Mouse (Mus musculus) embryonic facial prominence, embryonic 13.5 days (tissue): Measurements from ENCODE around the gene Ppm1b. TPM values are rescaled to one million over a fixed set of nuclear protein-coding genes. Genes with fewer than 3 reads are reported as not detected.
A peak's percentile ranks its signal among the peaks of the same experiment; 100 is the strongest.

Experiments
- ATAC-seq: fragments of 200-750 bp; cut with Nextera tagmentation; 2 replicates; pipeline ENCODE4 v1.8.0; 2017; ENCODE audit warnings: low read depth; ENCODE audit not compliant: insufficient number of reproducible peaks, insufficient read depth, low FRiP score, low TSS enrichment
- H3K27ac ChIP-seq: fragments of 300-500 bp; sonication (generic); 2 replicates; pipeline ENCODE4 v1.5.1; 2015; ENCODE audit warnings: moderate library complexity, mild to moderate bottlenecking, inconsistent platforms
- H3K27me3 ChIP-seq: fragments of 300-500 bp; sonication (generic); 2 replicates; pipeline ENCODE4 v1.6.1; 2015; ENCODE audit warnings: mild to moderate bottlenecking, inconsistent platforms
- H3K36me3 ChIP-seq: fragments of 300-500 bp; sonication (generic); 2 replicates; pipeline ENCODE4 v1.6.1; 2015; ENCODE audit warnings: mild to moderate bottlenecking, inconsistent platforms
- H3K4me1 ChIP-seq: fragments of 300-500 bp; sonication (generic); 2 replicates; pipeline ENCODE4 v1.6.1; 2015; ENCODE audit warnings: inconsistent platforms
- H3K4me2 ChIP-seq: fragments of 300-500 bp; sonication (generic); 2 replicates; pipeline ENCODE4 v1.6.1; 2015; ENCODE audit warnings: moderate library complexity, mild to moderate bottlenecking, inconsistent platforms
- H3K4me3 ChIP-seq: fragments of 300-500 bp; sonication (generic); 2 replicates; pipeline ENCODE4 v1.5.1; 2015; ENCODE audit warnings: mild to moderate bottlenecking, inconsistent platforms
- H3K9ac ChIP-seq: fragments of 300-500 bp; sonication (generic); 2 replicates; pipeline ENCODE4 v1.6.1; 2015; ENCODE audit warnings: mild to moderate bottlenecking, inconsistent platforms
- H3K9me3 ChIP-seq: fragments of 300-500 bp; sonication (generic); 2 replicates; pipeline ENCODE4 v1.6.1; 2016; ENCODE audit warnings: inconsistent platforms
- WGBS: fragments of 180-500 bp; shearing (Covaris S2); methylation state at CpG from one replicate; pipeline ENCODE4 v1.1.7; 2015; ENCODE audit warnings: mixed read lengths; 5-methylcytosine and 5-hydroxymethylcytosine counted together
- polyA plus RNA-seq: library from polyadenylated mRNA; unstranded; fragments of >200 nt; fragmentation: Nextera tagmentation; extraction: Ambion mirVana; gene quantifications from 2 replicates; pipeline ENCODE4 v1.2.1, GENCODE M21; 2015

Ppm1b gene
- polyA plus RNA-seq, 1 experiment from 2014 or later: 70.9 TPM

- H3K4me2 ChIP-seq: no peak overlapping the region
- H3K4me3 ChIP-seq: no peak overlapping the region
- no peaks in the 10 kb centered on the region for H3K27me3 ChIP-seq
- peaks cover 12% of the 10 kb centered on the region for H3K4me1 ChIP-seq
- H3K36me3 ChIP-seq: 0 out of 2 replicates have a peak, but pooled peaks cover 3% of the 10 kb centered on the region
- WGBS: 88% methylated on average over 6 of the region's 6 CpGs
- ATAC-seq: no peak
- no peak overlapping the region for H3K9ac ChIP-seq
- no peaks in the 10 kb centered on the region for H3K9me3 ChIP-seq
- H3K27ac ChIP-seq: no peak overlapping the region
These were observed 69.9 kb downstream of the Ppm1b start for GRCm38 (mm10) chr17:85026436-85026835.

- Histone ChIP-seq H3K36me3 (0 out of 2 replicates have a peak, but pooled peaks cover 3% of the 10 kb centered on the region), H3K9me3 (no peaks in the 10 kb centered on the region), H3K9ac (no peak overlapping the region), H3K27ac (no peak overlapping the region), H3K4me1 (peaks cover 12% of the 10 kb centered on the region), H3K4me3 (no peak overlapping the region), H3K27me3 (no peaks in the 10 kb centered on the region), H3K4me2 (no peak overlapping the region)
- 88% methylated on average over 3 of the region's 3 CpGs for WGBS
- ATAC-seq: no peak
These were observed 70.7 kb downstream of the Ppm1b start for GRCm38 (mm10) chr17:85027247-85027646.

DNA sequence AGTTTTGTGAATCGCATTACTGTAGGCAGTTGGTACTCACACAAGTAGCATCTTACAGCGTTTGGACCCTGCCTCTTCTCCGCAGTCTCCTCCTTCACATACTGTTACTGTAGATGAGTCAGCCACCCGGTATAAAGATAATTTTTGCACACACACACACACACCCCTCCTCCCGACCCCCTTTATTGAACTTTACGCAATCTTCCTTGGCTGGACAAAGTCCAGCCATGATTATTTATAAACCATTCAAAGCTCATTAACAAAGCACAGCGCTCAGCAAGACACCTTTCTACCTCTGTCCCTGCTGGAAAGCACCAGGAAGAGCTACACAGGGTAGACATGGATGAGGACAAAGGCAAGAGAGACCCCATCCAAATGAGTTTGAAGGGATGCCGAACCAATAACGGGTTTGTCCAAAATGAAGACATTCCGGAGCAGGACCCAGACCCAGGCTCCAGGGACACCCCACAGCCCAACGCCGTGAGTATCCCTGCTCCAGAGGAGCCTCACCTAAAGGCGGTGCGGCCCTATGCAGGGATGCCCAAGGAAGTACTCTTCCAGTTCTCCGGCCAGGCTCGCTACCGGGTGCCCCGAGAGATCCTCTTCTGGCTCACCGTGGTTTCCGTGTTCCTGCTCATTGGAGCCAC lies 71.7 kb downstream of the Ppm1b start, which contains the start of gene Slc3a1:
Gene Slc3a1 (plus strand): TSS at position 284 of the 647 bp plus-strand sequence.
- no peak for ATAC-seq

GRCm38 (mm10) chr17:85028797-85029196 lies 72.3 kb downstream of the Ppm1b start:
- H3K36me3 ChIP-seq: 0 out of 2 replicates have a peak, but pooled peaks cover 3% of the 10 kb centered on the region
- no peaks in the 10 kb centered on the region for H3K27me3 ChIP-seq
- H3K4me2 ChIP-seq: no peak overlapping the region
- H3K9me3 ChIP-seq: no peaks in the 10 kb centered on the region
- H3K9ac ChIP-seq: no peak overlapping the region
- H3K27ac ChIP-seq: no peak overlapping the region
- peaks cover 6% of the 10 kb centered on the region for H3K4me1 ChIP-seq
- WGBS: 95% methylated on average over 10 of the region's 10 CpGs
- no peak for ATAC-seq
- H3K4me3 ChIP-seq: no peak overlapping the region

More for the DNA sequence above, 71.7 kb downstream of the Ppm1b start, which contains the start of gene Slc3a1:
- no peak within 1 kb of the TSS for H3K4me3 ChIP-seq
- H3K4me2 ChIP-seq: no peak within 1 kb of the TSS
- no peaks in the 10 kb centered on the region for H3K27me3 ChIP-seq
- no peak within 1 kb of the TSS for H3K9ac ChIP-seq
- H3K27ac ChIP-seq: no peak within 1 kb of the TSS
- H3K4me1 ChIP-seq: peaks cover 10% of the 10 kb centered on the region
- H3K9me3 ChIP-seq: no peaks in the 10 kb centered on the region
- 0 out of 2 replicates have a peak, but pooled peaks cover 3% of the 10 kb centered on the region for H3K36me3 ChIP-seq
- WGBS: 92% methylated on average over 20 of the region's 20 CpGs

- H3K4me3 ChIP-seq: no peak overlapping the region
- ATAC-seq: no peak
- no peaks in the 10 kb centered on the region for H3K9me3 ChIP-seq
- no peaks in the 10 kb centered on the region for H3K4me1 ChIP-seq
- no peak overlapping the region for H3K4me2 ChIP-seq
- no peaks in the 10 kb centered on the region for H3K36me3 ChIP-seq
- no peaks in the 10 kb centered on the region for H3K27me3 ChIP-seq
- H3K9ac ChIP-seq: no peak overlapping the region
- H3K27ac ChIP-seq: no peak overlapping the region
- 74% methylated on average over 5 of the region's 5 CpGs for WGBS
These were observed 74.1 kb downstream of the Ppm1b start for GRCm38 (mm10) chr17:85030651-85031050.

DNA sequence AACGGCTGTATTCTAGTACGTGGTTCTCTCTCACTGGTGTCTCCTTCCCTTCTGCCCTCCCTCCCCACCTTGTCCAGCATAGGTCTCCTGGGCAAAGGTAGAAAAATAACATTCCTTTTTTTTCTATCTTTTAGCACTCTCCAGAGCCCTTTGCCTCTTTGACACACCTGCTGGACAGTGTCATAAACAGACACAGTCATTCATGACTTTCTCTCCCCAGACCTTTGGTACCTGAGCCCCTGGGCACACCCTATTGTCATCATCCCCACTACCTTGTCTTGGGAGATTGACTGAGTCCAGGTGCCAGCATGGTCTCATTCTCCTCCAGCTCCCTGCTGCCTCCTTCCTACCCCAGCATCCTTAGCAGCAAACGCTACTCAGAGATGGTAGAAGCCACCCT lies 76.5 kb downstream of the Ppm1b start:
- no peaks in the 10 kb centered on the region for H3K9me3 ChIP-seq
- H3K4me2 ChIP-seq: no peak overlapping the region
- no peak for ATAC-seq
- H3K36me3 ChIP-seq: no peaks in the 10 kb centered on the region
- no peak overlapping the region for H3K4me3 ChIP-seq
- no peaks in the 10 kb centered on the region for H3K27me3 ChIP-seq
- WGBS: 84% methylated on average over 3 of the region's 3 CpGs
- no peaks in the 10 kb centered on the region for H3K4me1 ChIP-seq
- H3K27ac ChIP-seq: no peak overlapping the region
- H3K9ac ChIP-seq: no peak overlapping the region

- Histone ChIP-seq H3K4me3 (no peak overlapping the region), H3K4me2 (no peak overlapping the region), H3K9ac (0 out of 2 replicates have a peak overlapping the region, but pooled peaks have one; percentile 32), H3K27ac (no peak overlapping the region), H3K4me1 (no peaks in the 10 kb centered on the region), H3K27me3 (no peaks in the 10 kb centered on the region), H3K36me3 (no peaks in the 10 kb centered on the region), H3K9me3 (no peaks in the 10 kb centered on the region)
- WGBS: 63% methylated on average over 11 of the region's 11 CpGs
- no peak for ATAC-seq
These were observed 77.5 kb downstream of the Ppm1b start for GRCm38 (mm10) chr17:85034068-85034467.

- H3K4me2 ChIP-seq: no peak overlapping the region
- H3K9me3 ChIP-seq: no peaks in the 10 kb centered on the region
- 83% methylated on average over 5 of the region's 5 CpGs for WGBS
- no peaks in the 10 kb centered on the region for H3K27me3 ChIP-seq
- H3K9ac ChIP-seq: no peak overlapping the region
- ATAC-seq: no peak
- H3K4me1 ChIP-seq: no peaks in the 10 kb centered on the region
- no peak overlapping the region for H3K4me3 ChIP-seq
- no peak overlapping the region for H3K27ac ChIP-seq
- H3K36me3 ChIP-seq: no peaks in the 10 kb centered on the region
These were observed 81.3 kb downstream of the Ppm1b start for GRCm38 (mm10) chr17:85037855-85038254.

- Histone ChIP-seq H3K27me3 (no peaks in the 10 kb centered on the region), H3K27ac (no peak overlapping the region), H3K9me3 (no peaks in the 10 kb centered on the region), H3K4me3 (no peak overlapping the region), H3K9ac (no peak overlapping the region), H3K4me1 (no peaks in the 10 kb centered on the region), H3K4me2 (no peak overlapping the region), H3K36me3 (no peaks in the 10 kb centered on the region)
- 76% methylated on average over 4 of the region's 4 CpGs for WGBS
- no peak for ATAC-seq
These were observed 81.8 kb downstream of the Ppm1b start for GRCm38 (mm10) chr17:85038311-85038710.

- Histone ChIP-seq H3K36me3 (no peaks in the 10 kb centered on the region), H3K4me3 (no peak overlapping the region), H3K9me3 (no peaks in the 10 kb centered on the region), H3K27ac (no peak overlapping the region), H3K4me1 (no peaks in the 10 kb centered on the region), H3K9ac (no peak overlapping the region), H3K4me2 (no peak overlapping the region), H3K27me3 (no peaks in the 10 kb centered on the region)
- WGBS: 92% methylated on average over 5 of the region's 5 CpGs
- ATAC-seq: no peak
These were observed 82.2 kb downstream of the Ppm1b start for GRCm38 (mm10) chr17:85038761-85039160.

- Histone ChIP-seq H3K4me2 (no peak overlapping the region), H3K4me1 (no peaks in the 10 kb centered on the region)
- no peak for ATAC-seq
These were observed 84.4 kb downstream of the Ppm1b start for GRCm38 (mm10) chr17:85040913-85041312.

GRCm38 (mm10) chr17:85042419-85042818 lies 85.9 kb downstream of the Ppm1b start:
- H3K4me1 ChIP-seq: no peaks in the 10 kb centered on the region
- no peak overlapping the region for H3K4me2 ChIP-seq
- ATAC-seq: no peak
- no peak overlapping the region for H3K9ac ChIP-seq
- H3K9me3 ChIP-seq: no peaks in the 10 kb centered on the region
- no peaks in the 10 kb centered on the region for H3K36me3 ChIP-seq
- no peak overlapping the region for H3K27ac ChIP-seq
- no peaks in the 10 kb centered on the region for H3K27me3 ChIP-seq
- whole genome bisulfite sequencing: 77% methylated on average over 6 of the region's 6 CpGs
- H3K4me3 ChIP-seq: no peak overlapping the region

More at GRCm38 (mm10) chr17:85040913-85041312, 84.4 kb downstream of the Ppm1b start:
- no peak overlapping the region for H3K9ac ChIP-seq
- H3K27me3 ChIP-seq: no peaks in the 10 kb centered on the region
- no peaks in the 10 kb centered on the region for H3K9me3 ChIP-seq
- 78% methylated on average over 7 of the region's 7 CpGs for WGBS
- H3K27ac ChIP-seq: no peak overlapping the region
- H3K36me3 ChIP-seq: no peaks in the 10 kb centered on the region
- H3K4me3 ChIP-seq: no peak overlapping the region
